In genomic region chr9:56776881-56777801, GRCm38 (mm10) we compare ENCODE assay signal across 12 mouse cellular contexts. TPM values are rescaled to one million over a fixed set of nuclear protein-coding genes. Genes with fewer than 3 reads are reported as not detected.
A peak's percentile ranks its signal among the peaks of the same experiment; 100 is the strongest.
DNase-seq lines count a peak whose midpoint lies in the region; ATAC-seq lines count a peak whose summit lies in the region.
"Had no signal": no experiment of that assay in that cellular context is flagged by ENCODE, and none has a peak within 500 bp of the region (broad histone marks: within the 10 kb centered on the region; RNA-seq: fewer than 3 reads in every experiment).

No protein-coding gene starts in this region.

- H3K4me1 ChIP-seq in embryonic facial prominence, embryonic 10.5 days: peaks cover 18% of the 10 kb centered on the region
- H3K4me1 ChIP-seq in midbrain, embryonic 13.5 days (replicated peaks): peaks cover 20% of the 10 kb centered on the region
- H3K4me1 ChIP-seq: heart, embryonic 15.5 days had no signal

- intact Hi-C loops in left cerebral cortex, postnatal 25 days (cut with DNase I): no loop called here

- 0 out of 2 replicates have a peak overlapping the region, but pooled peaks have one; percentile 15 for H3K27ac ChIP-seq in embryonic facial prominence, embryonic 10.5 days (replicated peaks)
- H3K27ac ChIP-seq in midbrain, embryonic 13.5 days: no peak overlapping the region
- H3K27ac ChIP-seq: heart, embryonic 15.5 days had no signal

- H3K36me3 ChIP-seq in embryonic facial prominence, embryonic 10.5 days (replicated peaks): no peaks in the 10 kb centered on the region
- no peaks in the 10 kb centered on the region for H3K36me3 ChIP-seq in midbrain, embryonic 13.5 days
- H3K36me3 ChIP-seq: heart, embryonic 15.5 days had no signal

- no peak overlapping the region for H3K4me3 ChIP-seq in embryonic facial prominence, embryonic 10.5 days
- no peak overlapping the region for H3K4me3 ChIP-seq in midbrain, embryonic 13.5 days (replicated peaks)
- H3K4me3 ChIP-seq: heart, embryonic 15.5 days; myocyte had no signal

- H3K9me3 ChIP-seq in embryonic facial prominence, embryonic 10.5 days: no peaks in the 10 kb centered on the region
- no peaks in the 10 kb centered on the region; the same call in 1 of the 2 replicates for H3K9me3 ChIP-seq in midbrain, embryonic 13.5 days
- H3K9me3 ChIP-seq: heart, embryonic 15.5 days had no signal

- no peak overlapping the region for H3K9ac ChIP-seq in midbrain, embryonic 13.5 days (replicated peaks)
- H3K9ac ChIP-seq: heart, embryonic 15.5 days; lung, embryonic 14.5 days had no signal

- 0 out of 2 replicates have a peak, but pooled peaks cover 3% of the 10 kb centered on the region for H3K27me3 ChIP-seq in embryonic facial prominence, embryonic 10.5 days (replicated peaks; ENCODE audit: low read depth, poor library complexity, severe bottlenecking)
- H3K27me3 ChIP-seq in midbrain, embryonic 13.5 days: no peaks in the 10 kb centered on the region

- peak; percentile 64 for ATAC-seq in midbrain, embryonic 13.5 days
- ATAC-seq in inflammation-experienced regulatory T-cells, adult 6 months: no peak

- DNase-seq in adrenal gland, postnatal 25 days: peak; percentile 13
- DNase-seq in adrenal gland, adult 18-20 months (ENCODE audit: low spot score in 2 of 2): no peak
- DNase-seq in left cerebral cortex, postnatal 25 days (ENCODE audit: low spot score in 2 of 2): peak; percentile 33 to 47
- DNase-seq in left cerebral cortex, adult 11 months (ENCODE audit: low spot score): no peak
- no peak for DNase-seq in embryonic facial prominence, embryonic 10.5 days (ENCODE audit: low spot score)
- no peak for DNase-seq in heart, postnatal 4 days
- DNase-seq: lung, embryonic 14.5 days had no signal

- WGBS in embryonic facial prominence, embryonic 10.5 days: 62% methylated on average over 11 of the region's 11 CpGs
- WGBS in midbrain, embryonic 13.5 days: 52% methylated on average over 11 of the region's 11 CpGs

- no peak overlapping the region; the same call in 1 of the 2 replicates for H3K4me2 ChIP-seq in midbrain, embryonic 13.5 days (replicated peaks)
- H3K4me2 ChIP-seq: heart, embryonic 15.5 days; lung, embryonic 14.5 days had no signal

RNA-seq across cellular contexts. Expression of gene Lingo1, which starts 19.1 kb away (rescaled TPM):
- 0.86 and 1.1 TPM in 2 replicates for total RNA-seq in adrenal gland, postnatal 25 days (2021)
- total RNA-seq in adrenal gland, adult 18-20 months (2021): 1 to 10 TPM in 1 of 2 experiments, under 1 TPM in 1; 0.70 to 1.5 TPM
- total RNA-seq in left cerebral cortex, postnatal 25 days (2021): 100 to 1,000 TPM; 486 to 559 TPM
- polyA plus RNA-seq in embryonic facial prominence, embryonic 10.5 days (2016; fragmentation: Nextera tagmentation; extraction: Ambion mirVana): 2.1 and 2.4 TPM in 2 replicates
- polyA plus RNA-seq in midbrain, embryonic 13.5 days (2015; fragmentation: Nextera tagmentation; extraction: Ambion mirVana): 35.1 and 39.0 TPM in 2 replicates
- total RNA-seq in heart, postnatal 4 days (2021): 1 to 10 TPM; 2.9 to 3.0 TPM
- polyA plus RNA-seq in inflammation-experienced regulatory T-cells, adult 6 months (2017; shearing (Covaris generic)): not detected
- total RNA-seq: MEL had no signal

Comparison
In these comparisons a context has a peak if more than half of its experiments do, and no peak if none do; other contexts are left out.
1. DNase-seq: peak in adrenal gland, postnatal 25 days (single experiment) and left cerebral cortex, postnatal 25 days (2 of 2); none in adrenal gland, adult 18-20 months (0 of 2), left cerebral cortex, adult 11 months (single experiment), embryonic facial prominence, embryonic 10.5 days (single experiment) and heart, postnatal 4 days (single experiment).
2. RNA of gene Lingo1, which starts 19.1 kb away (total RNA-seq): 486 to 559 TPM in left cerebral cortex, postnatal 25 days; 2.9 to 3.0 TPM in heart, postnatal 4 days, 0.70 to 1.5 TPM in adrenal gland, adult 18-20 months and 0.86 to 1.1 TPM in adrenal gland, postnatal 25 days; every median in the first group is over 100 times any median in the second.